Mouse (Mus musculus) midbrain, postnatal 0 days (tissue): ENCODE measurements at regions not wholly inside any gene's neighbourhood (a gene's known extent, or its start where the extent isn't known, plus 50 kb on each side); places are given as distances from the start of the nearest gene placed in this dataset.

Source experiments
- ATAC-seq: fragments of 200-750 bp; cut with Nextera tagmentation; 2 replicates; pipeline ENCODE4 v1.8.0; 2017; ENCODE audit warnings: moderate number of reproducible peaks, mild to moderate bottlenecking, moderate TSS enrichment, moderate library complexity; ENCODE audit not compliant: low FRiP score
- DNase-seq: peaks from one replicate; pipeline ENCODE4 v3.0.0-alpha.2; 2015; ENCODE audit warnings: low spot score
- H3K27ac ChIP-seq: fragments of 300-500 bp; sonication (generic); 2 replicates; pipeline ENCODE4 v1.5.1; 2014; ENCODE audit warnings: low read depth, mild to moderate bottlenecking, low read length, mixed read lengths
- H3K27me3 ChIP-seq: fragments of 300-500 bp; sonication (generic); 2 replicates; pipeline ENCODE4 v1.6.1; 2014; ENCODE audit warnings: low read length, control low read depth, mixed read lengths; ENCODE audit not compliant: insufficient read depth
- H3K36me3 ChIP-seq: fragments of 300-500 bp; sonication (generic); 2 replicates; pipeline ENCODE4 v1.6.1; 2014; ENCODE audit warnings: low read length, control low read depth, mixed read lengths; ENCODE audit not compliant: insufficient read depth
- H3K4me1 ChIP-seq: fragments of 300-500 bp; sonication (generic); 2 replicates; pipeline ENCODE4 v1.6.1; 2014; ENCODE audit warnings: mild to moderate bottlenecking, control low read depth, antibody characterized with exemption, low read length, mixed read lengths; ENCODE audit not compliant: insufficient read depth
- H3K4me2 ChIP-seq: fragments of 300-500 bp; sonication (generic); 2 replicates; pipeline ENCODE4 v1.6.1; 2014; ENCODE audit warnings: low read depth, mild to moderate bottlenecking, low read length, mixed read lengths; ENCODE audit not compliant: poor library complexity, severe bottlenecking
- H3K4me3 ChIP-seq: fragments of 300-500 bp; sonication (generic); 2 replicates; pipeline ENCODE4 v1.5.1; 2014; ENCODE audit warnings: low read depth, mild to moderate bottlenecking, low read length, moderate library complexity
- H3K9ac ChIP-seq: fragments of 300-500 bp; sonication (generic); replicated peaks from 2 replicates; pipeline ENCODE4 v1.6.1; 2014; ENCODE audit warnings: mild to moderate bottlenecking, low read length, moderate library complexity, mixed read lengths; ENCODE audit not compliant: poor library complexity, severe bottlenecking
- H3K9me3 ChIP-seq: fragments of 300-500 bp; sonication (generic); 2 replicates; pipeline ENCODE4 v1.6.1; 2016; ENCODE audit warnings: low read length, control low read depth
- CTCF ChIP-seq: IDR thresholded peaks from 2 replicates; pipeline ENCODE4 v1.5.1; 2016; ENCODE audit warnings: antibody characterized with exemption, mild to moderate bottlenecking
- WGBS: fragments of 180-500 bp; shearing (Covaris S2); extraction: QIAGEN DNeasy Blood & Tissue Kit; methylation state at CpG from one replicate; pipeline ENCODE4 v1.1.7; 2014; 5-methylcytosine and 5-hydroxymethylcytosine counted together

DNA sequence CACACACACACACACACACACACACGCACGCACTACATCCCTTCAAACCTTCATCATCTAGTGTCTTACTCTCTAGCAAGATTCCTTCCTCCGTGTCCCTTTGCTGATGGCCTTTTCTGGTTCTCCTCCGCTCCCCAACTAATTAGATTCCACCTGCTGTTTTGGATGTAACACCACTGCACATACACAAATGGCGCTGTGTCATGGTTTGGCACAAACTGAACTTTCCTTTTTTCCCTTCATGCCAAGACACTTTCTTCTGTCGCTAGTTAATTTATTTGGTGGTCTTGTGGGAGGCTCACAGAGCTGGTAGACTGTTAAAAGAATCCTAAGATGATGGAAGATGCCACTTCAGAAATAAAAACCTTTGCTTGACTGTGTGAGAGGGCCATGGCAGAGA lies 1161.8 kb upstream of the Gulo start:
- no peak overlapping the region for H3K27ac ChIP-seq
- no peak overlapping the region for H3K4me2 ChIP-seq
- no peaks in the 10 kb centered on the region for H3K36me3 ChIP-seq
- 86% methylated on average over 6 of the region's 6 CpGs for WGBS
- DNase-seq: no peak
- no peak overlapping the region for H3K9ac ChIP-seq
- H3K4me3 ChIP-seq: no peak overlapping the region
- no peak for ATAC-seq
- no peak for TF ChIP-seq CTCF
- no peaks in the 10 kb centered on the region for H3K9me3 ChIP-seq
- H3K4me1 ChIP-seq: no peaks in the 10 kb centered on the region
- no peaks in the 10 kb centered on the region for H3K27me3 ChIP-seq

DNA sequence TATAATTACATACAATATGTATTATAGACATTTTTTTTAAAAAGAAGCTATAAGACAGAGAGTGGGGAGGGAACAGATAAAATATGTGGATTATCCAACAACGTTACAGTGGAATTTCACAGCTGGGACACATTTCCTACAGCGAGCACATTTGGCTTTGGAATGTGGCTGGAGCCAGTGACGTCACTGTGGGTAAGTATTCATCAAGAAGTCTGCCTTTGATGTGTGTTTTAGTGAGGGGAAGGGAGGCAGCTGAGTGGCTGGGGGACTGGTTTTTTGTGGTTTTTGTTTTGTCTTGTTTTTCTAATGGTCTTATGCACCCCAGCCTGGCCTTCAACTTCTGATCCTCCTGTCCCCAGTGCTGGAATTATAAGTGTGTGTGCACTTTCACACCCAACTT lies 1161.2 kb upstream of the Gulo start:
- DNase-seq: no peak

DNA sequence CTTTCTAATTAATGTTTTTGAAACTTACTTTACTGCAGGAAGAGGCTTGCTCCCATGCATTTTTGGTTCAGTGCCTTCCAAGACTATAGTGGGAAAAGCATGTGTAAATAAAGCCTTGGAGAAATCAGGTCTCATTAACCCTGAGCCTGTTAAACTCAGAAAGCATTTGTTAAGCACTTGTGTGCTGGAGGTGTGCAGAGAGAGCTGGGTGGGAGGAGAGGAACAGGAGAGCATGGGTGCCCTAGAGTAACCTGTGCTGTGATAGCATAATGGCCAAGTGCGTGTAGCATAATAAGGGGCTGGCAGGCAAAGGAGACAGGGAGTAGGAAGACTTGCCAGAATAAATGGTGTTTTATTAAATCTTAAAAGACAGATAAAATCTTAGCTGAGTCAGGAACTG lies 1160.2 kb upstream of the Gulo start:
- DNase-seq (no peak), ATAC-seq (no peak)
- TF ChIP-seq CTCF: no peak
- H3K4me2 ChIP-seq: no peak overlapping the region
- no peaks in the 10 kb centered on the region for H3K4me1 ChIP-seq
- no peaks in the 10 kb centered on the region for H3K36me3 ChIP-seq
- no peak overlapping the region for H3K9ac ChIP-seq
- H3K9me3 ChIP-seq: no peaks in the 10 kb centered on the region
- no peak overlapping the region for H3K4me3 ChIP-seq
- WGBS: 67% methylated on average over 1 of the region's 1 CpGs
- H3K27ac ChIP-seq: no peak overlapping the region
- no peaks in the 10 kb centered on the region for H3K27me3 ChIP-seq

More for the DNA sequence above, 1161.2 kb upstream of the Gulo start:
- Histone ChIP-seq H3K9me3 (no peaks in the 10 kb centered on the region), H3K4me1 (no peaks in the 10 kb centered on the region), H3K27me3 (no peaks in the 10 kb centered on the region), H3K27ac (no peak overlapping the region), H3K4me2 (no peak overlapping the region), H3K9ac (no peak overlapping the region), H3K4me3 (no peak overlapping the region), H3K36me3 (no peaks in the 10 kb centered on the region)
- TF ChIP-seq CTCF: no peak
- ATAC-seq: no peak
- 50% methylated on average over 3 of the region's 3 CpGs for WGBS

DNA sequence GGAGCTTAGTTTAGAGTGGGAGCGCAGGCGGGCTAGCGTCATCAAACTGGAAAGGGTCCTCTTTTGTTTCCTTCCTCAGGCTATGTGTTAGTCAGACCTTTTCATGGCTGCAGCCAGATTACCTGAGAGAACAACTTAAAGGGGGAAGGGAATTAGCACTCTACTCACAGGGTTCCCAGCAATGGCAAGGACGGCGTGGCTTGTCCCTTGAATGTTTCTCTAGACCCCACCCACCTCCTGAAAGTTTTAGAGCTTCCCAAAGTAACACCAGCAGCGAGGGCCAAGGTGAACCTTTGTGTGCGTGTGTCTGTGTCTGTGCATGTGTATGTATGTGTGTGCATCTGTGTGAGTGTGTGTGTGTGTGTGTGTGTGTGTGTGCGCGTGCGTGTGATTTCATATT lies 1151.0 kb upstream of the Gulo start:
- no peaks in the 10 kb centered on the region for H3K4me1 ChIP-seq
- TF ChIP-seq CTCF: no peak
- DNase-seq: no peak
- WGBS: 90% methylated on average over 10 of the region's 10 CpGs
- no peak overlapping the region for H3K27ac ChIP-seq
- no peaks in the 10 kb centered on the region for H3K9me3 ChIP-seq
- ATAC-seq: no peak
- no peaks in the 10 kb centered on the region for H3K36me3 ChIP-seq
- H3K9ac ChIP-seq: no peak overlapping the region
- no peak overlapping the region for H3K4me3 ChIP-seq
- H3K27me3 ChIP-seq: no peaks in the 10 kb centered on the region
- H3K4me2 ChIP-seq: no peak overlapping the region

DNA sequence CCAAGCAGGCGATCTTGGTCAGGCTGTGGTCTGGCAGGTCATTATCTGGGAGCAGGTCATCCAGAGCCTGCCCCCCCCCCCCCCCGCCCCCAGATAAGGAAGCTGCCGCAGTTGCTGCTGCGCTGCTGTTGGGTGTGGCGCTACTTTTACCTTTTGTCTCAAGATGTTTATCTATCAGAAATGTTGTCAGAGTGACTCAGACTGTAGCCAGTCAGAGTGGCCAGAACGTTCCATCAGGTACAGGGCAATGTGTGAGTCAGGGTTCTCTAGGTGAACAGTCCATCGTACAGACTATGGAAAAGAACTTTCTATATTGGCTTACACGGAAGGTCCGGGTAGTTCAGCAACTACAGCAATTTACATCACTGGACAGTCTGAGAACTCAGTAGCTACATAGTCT lies 1149.9 kb upstream of the Gulo start:
- DNase-seq: no peak
- Histone ChIP-seq H3K36me3 (no peaks in the 10 kb centered on the region), H3K27me3 (no peaks in the 10 kb centered on the region), H3K9ac (no peak overlapping the region), H3K27ac (no peak overlapping the region), H3K4me2 (no peak overlapping the region), H3K4me3 (no peak overlapping the region), H3K9me3 (no peaks in the 10 kb centered on the region), H3K4me1 (no peaks in the 10 kb centered on the region)
- no peak for TF ChIP-seq CTCF
- whole genome bisulfite sequencing: 90% methylated on average over 9 of the region's 9 CpGs
- ATAC-seq: no peak

DNA sequence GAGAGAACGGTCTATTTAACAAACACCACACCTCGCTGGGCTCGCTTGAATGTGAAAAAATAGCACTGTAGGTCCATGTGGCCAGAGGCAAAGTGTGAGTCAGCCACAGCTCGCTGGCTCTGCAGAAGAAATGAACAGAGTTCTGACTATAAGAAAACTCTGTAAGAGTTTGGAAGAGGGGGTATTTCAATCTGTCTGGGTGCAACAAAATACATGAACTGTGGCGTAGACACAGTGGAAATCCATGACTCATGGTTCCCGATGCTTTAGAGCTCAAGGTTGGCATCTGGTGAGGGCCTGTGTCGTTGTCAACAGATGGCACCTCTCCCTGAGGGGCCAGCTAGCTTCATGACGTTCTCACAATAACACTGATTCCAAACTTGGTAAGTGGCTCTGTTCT lies 1147.4 kb upstream of the Gulo start:
- Histone ChIP-seq H3K4me1 (no peaks in the 10 kb centered on the region), H3K9ac (no peak overlapping the region)
- 75% methylated on average over 8 of the region's 8 CpGs for WGBS

DNA sequence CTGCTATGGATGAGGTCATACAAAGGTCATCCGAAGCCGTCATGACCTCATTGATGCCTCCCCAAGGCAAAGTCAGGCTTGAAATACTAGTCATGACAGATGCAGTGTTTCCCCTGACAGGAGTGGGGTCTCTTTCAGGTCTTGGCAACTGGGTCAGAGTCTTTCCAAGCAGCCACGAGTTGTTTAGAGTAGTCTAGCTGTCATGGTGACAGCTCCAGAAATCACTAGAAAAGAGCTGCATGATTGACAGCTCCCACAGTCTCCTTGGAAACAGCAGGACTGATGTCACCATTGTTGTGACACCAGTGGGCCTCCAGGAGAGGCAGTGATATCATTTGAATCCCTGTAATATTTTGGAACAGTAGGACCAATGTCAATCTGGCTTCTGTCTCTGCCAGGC lies 1144.6 kb upstream of the Gulo start:
- Histone ChIP-seq H3K9me3 (no peaks in the 10 kb centered on the region), H3K4me1 (no peaks in the 10 kb centered on the region), H3K27ac (no peak overlapping the region), H3K9ac (no peak overlapping the region), H3K4me3 (no peak overlapping the region), H3K36me3 (no peaks in the 10 kb centered on the region), H3K4me2 (no peak overlapping the region), H3K27me3 (no peaks in the 10 kb centered on the region)
- TF ChIP-seq CTCF: no peak
- DNase-seq (no peak), ATAC-seq (no peak)
- 62% methylated on average over 3 of the region's 3 CpGs for WGBS

More for the DNA sequence above, 1147.4 kb upstream of the Gulo start:
- Histone ChIP-seq H3K27ac (no peak overlapping the region), H3K27me3 (no peaks in the 10 kb centered on the region), H3K4me3 (no peak overlapping the region), H3K4me2 (no peak overlapping the region), H3K9me3 (no peaks in the 10 kb centered on the region), H3K36me3 (no peaks in the 10 kb centered on the region)
- no peak for DNase-seq
- TF ChIP-seq CTCF: no peak
- ATAC-seq: no peak
